Mouse (Mus musculus) hindbrain, embryonic 16.5 days (tissue): ENCODE results near the gene Chst11. TPM values are rescaled to one million over a fixed set of nuclear protein-coding genes. Genes with fewer than 3 reads are reported as not detected.
A peak's percentile ranks its signal among the peaks of the same experiment; 100 is the strongest.

Source experiments
- ATAC-seq: fragments of 200-750 bp; cut with Nextera tagmentation; 2 replicates; pipeline ENCODE4 v1.8.0; 2017; ENCODE audit warnings: moderate TSS enrichment, moderate library complexity
- H3K27ac ChIP-seq: fragments of 300-500 bp; sonication (generic); 2 replicates; pipeline ENCODE4 v1.5.1; 2014; ENCODE audit warnings: low read depth, mild to moderate bottlenecking, control low read depth, low read length, moderate library complexity
- H3K27me3 ChIP-seq: fragments of 300-500 bp; sonication (generic); replicated peaks from 2 replicates; pipeline ENCODE4 v1.6.1; 2014; ENCODE audit warnings: low read length; ENCODE audit not compliant: control insufficient read depth, insufficient read depth
- H3K36me3 ChIP-seq: fragments of 300-500 bp; sonication (generic); 2 replicates; pipeline ENCODE4 v1.6.1; 2014; ENCODE audit warnings: mild to moderate bottlenecking, low read length, moderate library complexity, mixed read lengths; ENCODE audit not compliant: control insufficient read depth, insufficient read depth
- H3K4me1 ChIP-seq: fragments of 300-500 bp; sonication (generic); 2 replicates; pipeline ENCODE4 v1.6.1; 2014; ENCODE audit warnings: low read depth, low read length; ENCODE audit not compliant: control insufficient read depth, insufficient read depth
- H3K4me2 ChIP-seq: fragments of 300-500 bp; sonication (generic); 2 replicates; pipeline ENCODE4 v1.6.1; 2014; ENCODE audit warnings: mild to moderate bottlenecking, low read length, control low read depth, moderate library complexity
- H3K4me3 ChIP-seq: fragments of 300-500 bp; sonication (generic); 2 replicates; pipeline ENCODE4 v1.5.1; 2014; ENCODE audit warnings: mild to moderate bottlenecking, low read length, control low read depth, moderate library complexity
- H3K9ac ChIP-seq: fragments of 300-500 bp; sonication (generic); 2 replicates; pipeline ENCODE4 v1.6.1; 2014; ENCODE audit warnings: low read depth, mild to moderate bottlenecking, control low read depth, low read length, moderate library complexity
- H3K9me3 ChIP-seq: fragments of 300-500 bp; sonication (generic); 2 replicates; pipeline ENCODE4 v1.6.1; 2014; ENCODE audit warnings: mild to moderate bottlenecking, low read length, moderate library complexity; ENCODE audit not compliant: control insufficient read depth
- WGBS: fragments of 180-500 bp; shearing (Covaris S2); extraction: QIAGEN DNeasy Blood & Tissue Kit; methylation state at CpG from one replicate; pipeline ENCODE4 v1.1.7; 2014; 5-methylcytosine and 5-hydroxymethylcytosine counted together
- polyA plus RNA-seq: library from polyadenylated mRNA; unstranded; fragments of >200 nt; fragmentation: Nextera tagmentation; extraction: Ambion mirVana; gene quantifications from 2 replicates; pipeline ENCODE4 v1.2.1, GENCODE M21; 2015

The Chst11 gene
- 3.6 and 4.1 TPM in 2 replicates for polyA plus RNA-seq

- Histone ChIP-seq H3K27ac (peak within 1 kb of the TSS; percentile 89), H3K4me3 (peak within 1 kb of the TSS; percentile 88), H3K4me2 (peak within 1 kb of the TSS; percentile 77), H3K9ac (peak within 1 kb of the TSS; percentile 89), H3K36me3 (no peaks in the 10 kb centered on the region), H3K27me3 (no peaks in the 10 kb centered on the region; the same call in 1 of the 2 replicates), H3K9me3 (no peaks in the 10 kb centered on the region), H3K4me1 (peaks cover 24% of the 10 kb centered on the region)
- ATAC-seq, result peak; percentile 87
- WGBS, result under 1% methylated on average over 49 of the region's 67 CpGs
Measured at GRCm38 (mm10) chr10:82984950-82985699, at the start of gene Chst11. Gene Chst11 (plus strand): TSS chr10:82985498.

GRCm38 (mm10) chr10:82935774-82936173 lies 49.5 kb upstream of the Chst11 start:
- H3K4me3 ChIP-seq, result no peak overlapping the region
- no peak overlapping the region for H3K27ac ChIP-seq
- no peaks in the 10 kb centered on the region for H3K36me3 ChIP-seq
- H3K27me3 ChIP-seq, result no peaks in the 10 kb centered on the region
- H3K4me1 ChIP-seq, result no peaks in the 10 kb centered on the region
- no peak overlapping the region for H3K9ac ChIP-seq
- 82% methylated on average over 6 of the region's 6 CpGs for WGBS
- no peak overlapping the region for H3K4me2 ChIP-seq
- no peak for ATAC-seq
- no peaks in the 10 kb centered on the region for H3K9me3 ChIP-seq

GRCm38 (mm10) chr10:82953415-82953814 lies 31.9 kb upstream of the Chst11 start:
- no peak overlapping the region for H3K4me2 ChIP-seq
- H3K9ac ChIP-seq, result no peak overlapping the region
- no peak overlapping the region for H3K4me3 ChIP-seq
- no peak overlapping the region for H3K27ac ChIP-seq
- 86% methylated on average over 4 of the region's 4 CpGs for WGBS
- H3K4me1 ChIP-seq, result no peaks in the 10 kb centered on the region
- H3K27me3 ChIP-seq, result no peaks in the 10 kb centered on the region
- H3K9me3 ChIP-seq, result peaks cover 3% of the 10 kb centered on the region; the same call in 1 of the 2 replicates
- H3K36me3 ChIP-seq, result no peaks in the 10 kb centered on the region
- ATAC-seq, result no peak

GRCm38 (mm10) chr10:82955117-82955516 lies 30.2 kb upstream of the Chst11 start:
- WGBS, result 92% methylated on average over 18 of the region's 18 CpGs
- no peak overlapping the region for H3K4me3 ChIP-seq
- peaks cover 3% of the 10 kb centered on the region; the same call in 1 of the 2 replicates for H3K9me3 ChIP-seq
- H3K27me3 ChIP-seq, result no peaks in the 10 kb centered on the region
- H3K36me3 ChIP-seq, result no peaks in the 10 kb centered on the region
- no peak overlapping the region for H3K4me2 ChIP-seq
- H3K27ac ChIP-seq, result no peak overlapping the region
- no peak overlapping the region for H3K9ac ChIP-seq
- no peaks in the 10 kb centered on the region for H3K4me1 ChIP-seq
- no peak for ATAC-seq

GRCm38 (mm10) chr10:82958218-82958761 lies 27.0 kb upstream of the Chst11 start:
- Histone ChIP-seq H3K4me2 (no peak overlapping the region), H3K27me3 (no peaks in the 10 kb centered on the region), H3K9me3 (peaks cover 3% of the 10 kb centered on the region; the same call in 1 of the 2 replicates), H3K27ac (no peak overlapping the region), H3K4me3 (no peak overlapping the region), H3K9ac (no peak overlapping the region), H3K36me3 (no peaks in the 10 kb centered on the region), H3K4me1 (no peaks in the 10 kb centered on the region)
- 65% methylated on average over 5 of the region's 5 CpGs for WGBS
- no peak for ATAC-seq

GRCm38 (mm10) chr10:82959316-82959715 lies 26.0 kb upstream of the Chst11 start:
- peaks cover 1% of the 10 kb centered on the region; the same call in 1 of the 2 replicates for H3K9me3 ChIP-seq
- H3K27ac ChIP-seq, result no peak overlapping the region
- no peaks in the 10 kb centered on the region for H3K36me3 ChIP-seq
- no peak overlapping the region for H3K4me2 ChIP-seq
- H3K9ac ChIP-seq, result no peak overlapping the region
- H3K4me3 ChIP-seq, result no peak overlapping the region
- H3K4me1 ChIP-seq, result no peaks in the 10 kb centered on the region
- no peak for ATAC-seq
- H3K27me3 ChIP-seq, result no peaks in the 10 kb centered on the region

GRCm38 (mm10) chr10:82961302-82961701 lies 24.0 kb upstream of the Chst11 start:
- no peak for ATAC-seq

GRCm38 (mm10) chr10:82962018-82962417 lies 23.3 kb upstream of the Chst11 start:
- no peak for ATAC-seq
- H3K4me3 ChIP-seq, result no peak overlapping the region
- no peaks in the 10 kb centered on the region for H3K27me3 ChIP-seq

More at GRCm38 (mm10) chr10:82961302-82961701, 24.0 kb upstream of the Chst11 start:
- H3K27ac ChIP-seq, result no peak overlapping the region
- 56% methylated on average over 7 of the region's 7 CpGs for WGBS
- H3K4me1 ChIP-seq, result no peaks in the 10 kb centered on the region
- no peak overlapping the region for H3K9ac ChIP-seq
- no peak overlapping the region for H3K4me3 ChIP-seq
- H3K9me3 ChIP-seq, result no peaks in the 10 kb centered on the region
- H3K36me3 ChIP-seq, result no peaks in the 10 kb centered on the region
- no peaks in the 10 kb centered on the region for H3K27me3 ChIP-seq
- no peak overlapping the region for H3K4me2 ChIP-seq

GRCm38 (mm10) chr10:82962472-82963020 lies 22.8 kb upstream of the Chst11 start:
- Histone ChIP-seq H3K9ac (no peak overlapping the region), H3K4me2 (no peak overlapping the region), H3K4me1 (no peaks in the 10 kb centered on the region), H3K4me3 (no peak overlapping the region), H3K27me3 (no peaks in the 10 kb centered on the region), H3K27ac (no peak overlapping the region), H3K9me3 (no peaks in the 10 kb centered on the region), H3K36me3 (no peaks in the 10 kb centered on the region)
- no peak for ATAC-seq
- WGBS, result 89% methylated on average over 6 of the region's 6 CpGs

More at GRCm38 (mm10) chr10:82962018-82962417, 23.3 kb upstream of the Chst11 start:
- no peaks in the 10 kb centered on the region for H3K4me1 ChIP-seq
- no peak overlapping the region for H3K27ac ChIP-seq
- H3K36me3 ChIP-seq, result no peaks in the 10 kb centered on the region
- H3K9ac ChIP-seq, result no peak overlapping the region
- no peak overlapping the region for H3K4me2 ChIP-seq
- H3K9me3 ChIP-seq, result no peaks in the 10 kb centered on the region
- 82% methylated on average over 4 of the region's 4 CpGs for WGBS
